Mouse (Mus musculus): ENCODE results near the gene Ptk6. TPM values are rescaled to one million over a fixed set of nuclear protein-coding genes. Genes with fewer than 3 reads are reported as not detected.

The Ptk6 gene
- polyA plus RNA-seq, 1 experiment from 2014 or later, result not detected

DNA sequence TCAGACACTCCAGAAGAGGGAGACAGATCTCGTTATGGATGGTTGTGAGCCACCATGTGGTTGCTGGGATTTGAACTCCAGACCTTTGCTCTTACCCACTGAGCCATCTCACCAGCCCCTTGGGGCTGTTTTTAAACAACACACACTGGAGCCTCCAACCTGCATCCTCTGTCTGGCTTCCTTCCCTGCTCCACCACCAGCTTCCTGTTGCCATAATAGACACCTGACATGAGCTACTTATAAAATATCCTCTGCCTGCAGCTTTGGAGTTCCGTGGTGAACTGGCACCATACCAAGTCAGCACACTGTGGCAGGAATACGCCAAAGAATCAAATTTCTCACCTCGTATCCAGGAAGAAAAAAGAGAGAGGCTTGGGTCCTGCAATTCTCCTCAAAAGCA, 41.8 kb downstream of the Ptk6 start:
- Histone ChIP-seq H3K27me3 (replicated peaks; ENCODE audit: control insufficient read depth, insufficient read depth, low read length) (peaks cover 29% of the 10 kb centered on the region), H3K4me1 (replicated peaks; ENCODE audit: control insufficient read depth, insufficient read depth, low read length) (no peaks in the 10 kb centered on the region), H3K27ac (ENCODE audit: low read depth) (no peak overlapping the region), H3K9me3 (ENCODE audit: control insufficient read depth, low read length) (no peaks in the 10 kb centered on the region), H3K4me2 (ENCODE audit: low read length) (no peak overlapping the region), H3K4me3 (ENCODE audit: low read depth, low read length) (no peak overlapping the region), H3K9ac (ENCODE audit: low read length) (no peak overlapping the region), H3K36me3 (ENCODE audit: control insufficient read depth, insufficient read depth, low read length) (no peaks in the 10 kb centered on the region)
- DNase-seq (ENCODE audit: low spot score) (no peak), ATAC-seq (replicated peaks; ENCODE audit: low FRiP score, low TSS enrichment, low read depth) (no peak)
- WGBS, result 72% methylated on average over 4 of the region's 4 CpGs

DNA sequence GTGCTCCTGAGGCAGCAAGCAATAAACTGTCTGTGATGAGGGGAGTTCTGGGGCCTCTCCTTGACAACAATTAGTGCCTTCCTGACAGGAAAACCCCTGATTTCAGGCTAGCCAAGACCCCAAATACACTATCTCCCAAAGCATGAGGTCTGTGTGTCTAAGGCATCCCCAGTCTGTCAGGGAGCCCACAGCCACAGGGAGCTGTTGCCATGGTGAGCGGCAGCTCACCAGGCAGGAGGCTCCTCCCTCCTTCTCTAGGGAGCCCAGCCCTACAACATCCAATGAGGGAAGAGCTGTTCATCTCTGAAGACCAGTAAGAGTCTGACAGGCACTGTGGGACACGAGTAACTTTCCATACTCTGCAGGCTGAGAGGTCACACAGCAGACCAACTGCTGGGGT, 42.8 kb downstream of the Ptk6 start:
- no peaks in the 10 kb centered on the region for H3K36me3 ChIP-seq (ENCODE audit: control insufficient read depth, insufficient read depth, low read length)
- no peak overlapping the region for H3K4me2 ChIP-seq (ENCODE audit: low read length)
- no peak overlapping the region for H3K4me3 ChIP-seq (ENCODE audit: low read depth, low read length)
- DNase-seq (ENCODE audit: low spot score) (no peak), ATAC-seq (replicated peaks; ENCODE audit: low FRiP score, low TSS enrichment, low read depth) (no peak; the same call in 1 of the 2 replicates)
- H3K27ac ChIP-seq (ENCODE audit: low read depth), result no peak overlapping the region
- no peaks in the 10 kb centered on the region for H3K9me3 ChIP-seq (ENCODE audit: control insufficient read depth, low read length)
- H3K4me1 ChIP-seq (replicated peaks; ENCODE audit: control insufficient read depth, insufficient read depth, low read length), result no peaks in the 10 kb centered on the region
- peaks cover 38% of the 10 kb centered on the region for H3K27me3 ChIP-seq (replicated peaks; ENCODE audit: control insufficient read depth, insufficient read depth, low read length)
- H3K9ac ChIP-seq (ENCODE audit: low read length), result no peak overlapping the region
- WGBS, result 3% methylated on average over 2 of the region's 2 CpGs

DNA sequence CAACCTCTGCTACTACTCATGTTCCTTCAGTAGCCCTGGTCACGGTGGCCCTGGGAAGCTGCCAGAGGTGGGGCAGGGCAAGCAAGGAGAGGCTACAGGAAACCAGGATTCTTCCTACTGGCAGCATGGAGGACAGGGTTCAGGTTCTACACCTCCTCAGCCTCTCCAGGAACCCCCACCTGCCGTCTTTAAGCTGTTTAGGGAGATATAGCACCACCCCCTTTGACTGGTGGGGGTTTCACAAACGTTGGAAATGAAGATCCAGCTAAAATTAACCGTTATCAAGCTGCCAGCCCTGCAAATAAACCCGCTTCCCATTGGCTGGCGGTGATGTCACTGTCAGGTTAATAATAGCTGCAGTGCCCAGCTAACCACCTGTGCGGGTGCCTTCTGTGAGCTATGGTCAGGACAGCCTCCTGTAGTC, 43.5 kb downstream of the Ptk6 start:
- Histone ChIP-seq H3K4me2 (ENCODE audit: low read length) (no peak overlapping the region), H3K9ac (ENCODE audit: low read length) (no peak overlapping the region), H3K27ac (ENCODE audit: low read depth) (no peak overlapping the region), H3K4me3 (ENCODE audit: low read depth, low read length) (no peak overlapping the region), H3K27me3 (replicated peaks; ENCODE audit: control insufficient read depth, insufficient read depth, low read length) (peaks cover 43% of the 10 kb centered on the region), H3K36me3 (ENCODE audit: control insufficient read depth, insufficient read depth, low read length) (no peaks in the 10 kb centered on the region), H3K4me1 (replicated peaks; ENCODE audit: control insufficient read depth, insufficient read depth, low read length) (no peaks in the 10 kb centered on the region), H3K9me3 (ENCODE audit: control insufficient read depth, low read length) (no peaks in the 10 kb centered on the region)
- ATAC-seq (replicated peaks; ENCODE audit: low FRiP score, low TSS enrichment, low read depth), result no peak
- 54% methylated on average over 7 of the region's 7 CpGs for WGBS
- no peak for DNase-seq (ENCODE audit: low spot score)

DNA sequence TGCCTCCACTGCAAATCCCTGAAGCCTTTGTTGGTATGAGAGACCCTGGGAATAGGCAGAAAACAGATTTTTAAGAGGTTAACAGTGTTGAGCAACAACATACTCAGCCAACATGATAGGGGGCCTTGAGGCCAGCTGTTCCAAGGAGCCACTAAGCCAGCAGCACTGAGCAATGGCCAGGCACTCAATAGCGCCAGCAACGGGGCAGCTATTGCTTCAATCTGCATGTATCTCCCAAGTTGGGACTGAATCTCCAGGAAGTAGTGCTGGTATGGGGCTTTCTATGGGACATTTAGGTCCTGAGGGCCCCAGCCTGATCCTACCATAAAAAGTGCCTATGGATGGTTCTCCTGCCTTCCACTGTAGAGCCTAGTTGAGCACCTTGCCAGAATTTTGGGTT, 44.1 kb downstream of the Ptk6 start:
- ATAC-seq (replicated peaks; ENCODE audit: low FRiP score, low TSS enrichment, low read depth) (no peak), DNase-seq (ENCODE audit: low spot score) (no peak)
- Histone ChIP-seq H3K4me1 (replicated peaks; ENCODE audit: control insufficient read depth, insufficient read depth, low read length) (no peaks in the 10 kb centered on the region), H3K27me3 (replicated peaks; ENCODE audit: control insufficient read depth, insufficient read depth, low read length) (peaks cover 46% of the 10 kb centered on the region), H3K4me2 (ENCODE audit: low read length) (no peak overlapping the region), H3K9ac (ENCODE audit: low read length) (no peak overlapping the region), H3K36me3 (ENCODE audit: control insufficient read depth, insufficient read depth, low read length) (no peaks in the 10 kb centered on the region), H3K27ac (ENCODE audit: low read depth) (no peak overlapping the region), H3K4me3 (ENCODE audit: low read depth, low read length) (no peak overlapping the region), H3K9me3 (ENCODE audit: control insufficient read depth, low read length) (no peaks in the 10 kb centered on the region)
- WGBS, result 85% methylated on average over 2 of the region's 2 CpGs

DNA sequence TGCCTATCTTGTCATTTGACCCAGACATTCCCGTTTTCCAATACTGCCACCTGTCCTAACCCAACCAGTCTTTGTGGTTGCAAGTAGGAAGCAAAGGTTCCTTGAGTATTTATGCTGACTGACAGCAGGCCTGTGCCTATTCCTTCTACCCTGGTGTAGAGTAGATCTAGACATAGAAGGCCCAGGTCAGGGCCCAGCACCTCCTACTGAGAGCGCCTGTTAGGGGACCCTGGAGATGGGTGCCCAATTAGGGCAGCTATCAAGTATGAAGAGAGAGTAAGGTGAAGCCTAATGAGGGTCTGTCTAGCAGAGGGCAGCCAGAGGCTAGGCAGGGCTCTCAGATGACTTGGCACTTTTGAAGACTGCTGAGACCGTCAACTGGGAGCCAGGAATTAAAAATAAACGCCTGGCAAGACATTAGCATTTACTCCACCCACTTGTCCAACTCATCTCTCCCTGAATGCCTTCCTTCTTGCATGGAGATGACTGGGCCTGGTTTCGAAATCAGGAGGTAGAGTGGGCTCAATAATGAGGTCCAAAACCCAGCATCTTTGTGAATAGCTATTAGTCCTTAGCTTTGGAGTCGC, 44.8 kb downstream of the Ptk6 start:
- no peak overlapping the region for H3K27ac ChIP-seq (ENCODE audit: low read depth)
- H3K4me1 ChIP-seq (replicated peaks; ENCODE audit: control insufficient read depth, insufficient read depth, low read length), result no peaks in the 10 kb centered on the region
- H3K9me3 ChIP-seq (ENCODE audit: control insufficient read depth, low read length), result no peaks in the 10 kb centered on the region
- no peak for ATAC-seq (replicated peaks; ENCODE audit: low FRiP score, low TSS enrichment, low read depth)
- no peak overlapping the region for H3K4me3 ChIP-seq (ENCODE audit: low read depth, low read length)
- H3K9ac ChIP-seq (ENCODE audit: low read length), result no peak overlapping the region
- H3K27me3 ChIP-seq (replicated peaks; ENCODE audit: control insufficient read depth, insufficient read depth, low read length), result peaks cover 46% of the 10 kb centered on the region
- WGBS, result 76% methylated on average over 6 of the region's 6 CpGs
- H3K36me3 ChIP-seq (ENCODE audit: control insufficient read depth, insufficient read depth, low read length), result no peaks in the 10 kb centered on the region
- H3K4me2 ChIP-seq (ENCODE audit: low read length), result no peak overlapping the region
- no peak for DNase-seq (ENCODE audit: low spot score)

DNA sequence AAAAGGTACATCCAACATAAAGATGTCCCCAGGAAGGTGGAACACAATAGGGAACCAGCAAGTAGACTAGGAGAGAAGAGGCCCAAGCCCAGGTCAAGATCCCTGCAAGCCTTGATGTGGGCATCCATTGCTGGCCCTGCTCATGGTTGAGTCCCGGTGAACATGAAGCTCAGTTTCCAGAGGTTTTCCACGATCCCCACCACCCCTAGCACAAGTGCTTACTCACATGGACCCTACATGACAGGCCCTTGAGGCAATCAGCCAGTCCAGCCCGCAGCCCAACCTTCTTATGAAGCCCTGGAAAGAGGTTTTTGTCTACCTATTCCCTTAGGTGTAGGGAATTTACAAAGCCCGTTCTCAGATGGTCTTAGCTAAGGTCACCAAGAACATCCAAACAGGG, 45.4 kb downstream of the Ptk6 start:
- Histone ChIP-seq H3K27me3 (replicated peaks; ENCODE audit: control insufficient read depth, insufficient read depth, low read length) (peaks cover 46% of the 10 kb centered on the region), H3K36me3 (ENCODE audit: control insufficient read depth, insufficient read depth, low read length) (no peaks in the 10 kb centered on the region), H3K4me3 (ENCODE audit: low read depth, low read length) (peak overlapping the region; percentile 6; the same call in 1 of the 2 replicates), H3K27ac (ENCODE audit: low read depth) (no peak overlapping the region), H3K4me1 (replicated peaks; ENCODE audit: control insufficient read depth, insufficient read depth, low read length) (no peaks in the 10 kb centered on the region), H3K4me2 (ENCODE audit: low read length) (no peak overlapping the region), H3K9ac (ENCODE audit: low read length) (no peak overlapping the region), H3K9me3 (ENCODE audit: control insufficient read depth, low read length) (no peaks in the 10 kb centered on the region)
- 78% methylated on average over 4 of the region's 4 CpGs for WGBS
- no peak for ATAC-seq (replicated peaks; ENCODE audit: low FRiP score, low TSS enrichment, low read depth)
- no peak for DNase-seq (ENCODE audit: low spot score)

DNA sequence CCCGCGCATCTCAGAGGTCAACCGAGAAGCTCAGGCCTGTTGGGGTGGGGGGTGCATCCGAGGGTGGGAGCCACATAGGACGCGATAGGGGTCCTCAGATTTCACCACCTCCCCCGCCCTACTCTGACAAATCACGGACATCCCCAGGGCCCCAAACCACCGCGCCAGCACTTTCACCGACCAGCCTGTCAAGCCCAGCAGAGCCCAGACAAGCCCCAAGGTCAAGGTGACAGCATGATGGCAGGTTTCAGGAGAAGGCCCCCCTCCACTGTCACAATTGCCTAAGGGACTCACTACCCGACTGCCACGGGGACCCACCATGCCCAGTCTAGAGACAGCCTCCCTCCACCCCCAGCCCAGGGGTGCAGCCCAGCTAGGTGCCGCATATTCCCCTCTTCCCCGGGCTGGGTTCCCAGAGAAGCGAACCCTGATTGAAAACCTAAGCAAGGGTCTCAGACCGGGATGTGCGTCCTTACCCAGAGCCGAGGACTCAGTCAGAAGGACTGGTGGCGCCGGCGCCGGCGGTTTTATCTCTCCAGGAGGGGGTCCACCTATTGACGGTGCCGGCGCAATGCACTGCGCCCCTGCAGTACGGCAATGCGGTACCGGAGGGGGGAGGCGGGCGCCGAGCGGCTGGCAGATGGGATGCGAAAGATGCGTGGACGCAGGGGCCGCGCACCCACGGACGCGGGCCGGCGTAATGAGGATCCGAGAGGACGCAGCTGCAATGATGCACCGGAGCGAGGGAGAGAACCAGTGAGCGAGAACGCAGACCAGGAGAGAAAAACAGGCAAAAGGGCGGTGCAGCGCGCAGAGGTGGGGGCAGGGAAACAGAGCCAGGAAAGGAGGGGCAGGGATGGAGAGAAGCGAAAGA, 46.1 kb downstream of the Ptk6 start, which contains the start of gene Eef1a2:
Eef1a2 (minus strand) TSS at position 767 of the 874 bp plus-strand sequence.
- DNase-seq (ENCODE audit: low spot score) (no peak), ATAC-seq (replicated peaks; ENCODE audit: low FRiP score, low TSS enrichment, low read depth) (no peak)
- no peak within 1 kb of the TSS for H3K27ac ChIP-seq (ENCODE audit: low read depth)
- H3K4me2 ChIP-seq (ENCODE audit: low read length), result peak within 1 kb of the TSS; percentile 25
- peaks cover 46% of the 10 kb centered on the region for H3K27me3 ChIP-seq (replicated peaks; ENCODE audit: control insufficient read depth, insufficient read depth, low read length)
- H3K4me1 ChIP-seq (replicated peaks; ENCODE audit: control insufficient read depth, insufficient read depth, low read length), result no peaks in the 10 kb centered on the region
- 4% methylated on average over 55 of the region's 55 CpGs for WGBS
- no peaks in the 10 kb centered on the region for H3K36me3 ChIP-seq (ENCODE audit: control insufficient read depth, insufficient read depth, low read length)
- H3K9ac ChIP-seq (ENCODE audit: low read length), result 0 out of 2 replicates have a peak within 1 kb of the TSS, but pooled peaks have one; percentile 1
- H3K4me3 ChIP-seq (ENCODE audit: low read depth, low read length), result peak within 1 kb of the TSS; percentile 6; the same call in 1 of the 2 replicates
- no peaks in the 10 kb centered on the region for H3K9me3 ChIP-seq (ENCODE audit: control insufficient read depth, low read length)

DNA sequence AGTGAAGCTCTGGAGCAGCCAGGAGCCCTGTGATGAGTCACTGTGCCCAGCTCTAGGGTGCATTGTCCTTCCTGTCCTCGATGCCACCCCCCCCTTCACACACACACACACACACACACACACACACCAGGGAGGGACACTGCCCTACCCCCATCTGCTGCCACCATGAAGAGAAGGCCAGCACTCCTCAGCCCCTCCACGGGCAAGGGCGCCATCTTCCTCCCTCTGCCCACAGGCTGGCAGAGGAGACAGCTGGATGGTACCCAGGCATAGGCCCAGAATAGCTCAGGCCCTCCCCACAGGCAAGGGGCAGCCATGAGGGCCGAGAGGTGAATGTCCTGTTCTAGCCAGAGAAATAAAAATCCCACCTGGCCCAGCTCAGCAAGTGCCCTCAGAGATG, 46.8 kb downstream of the Ptk6 start:
- Histone ChIP-seq H3K4me2 (ENCODE audit: low read length) (no peak overlapping the region), H3K27me3 (replicated peaks; ENCODE audit: control insufficient read depth, insufficient read depth, low read length) (peaks cover 48% of the 10 kb centered on the region), H3K4me3 (ENCODE audit: low read depth, low read length) (no peak overlapping the region), H3K4me1 (replicated peaks; ENCODE audit: control insufficient read depth, insufficient read depth, low read length) (no peaks in the 10 kb centered on the region), H3K36me3 (ENCODE audit: control insufficient read depth, insufficient read depth, low read length) (no peaks in the 10 kb centered on the region), H3K27ac (ENCODE audit: low read depth) (no peak overlapping the region), H3K9ac (ENCODE audit: low read length) (no peak overlapping the region), H3K9me3 (ENCODE audit: control insufficient read depth, low read length) (no peaks in the 10 kb centered on the region)
- DNase-seq (ENCODE audit: low spot score) (no peak), ATAC-seq (replicated peaks; ENCODE audit: low FRiP score, low TSS enrichment, low read depth) (no peak)
- 68% methylated on average over 4 of the region's 4 CpGs for WGBS
